Mouse (Mus musculus): Measurements from ENCODE around the gene Lpin1. TPM values are rescaled to one million over a fixed set of nuclear protein-coding genes. Genes with fewer than 3 reads are reported as not detected.

Lpin1 gene
- polyA plus RNA-seq, 1 experiment from 2014 or later: 4.7 TPM

- ATAC-seq (replicated peaks; ENCODE audit: low FRiP score, low read depth): no peak
- no peak overlapping the region for H3K27ac ChIP-seq
- 95% methylated on average over 4 of the region's 4 CpGs for WGBS
- no peaks in the 10 kb centered on the region for H3K27me3 ChIP-seq (ENCODE audit: insufficient read depth, low read length)
- H3K4me3 ChIP-seq (replicated peaks; ENCODE audit: low read depth, low read length): no peak overlapping the region
- no peak for TF ChIP-seq CTCF (IDR thresholded peaks at IDR 0.05; ENCODE audit: low read depth)
- DNase-seq (ENCODE audit: low spot score): no peak
- H3K9me3 ChIP-seq (replicated peaks; ENCODE audit: low read length): no peaks in the 10 kb centered on the region
- no peak overlapping the region for H3K9ac ChIP-seq (ENCODE audit: low read depth, low read length)
- no peak overlapping the region for H3K4me2 ChIP-seq (ENCODE audit: low read length)
- no peaks in the 10 kb centered on the region for H3K4me1 ChIP-seq (replicated peaks; ENCODE audit: insufficient read depth, low read length)
- no peaks in the 10 kb centered on the region for H3K36me3 ChIP-seq (ENCODE audit: insufficient read depth, low read length)
These were observed 8.5 kb downstream of the Lpin1 start for GRCm38 (mm10) chr12:16602271-16602670.

GRCm38 (mm10) chr12:16600374-16600773 lies 10.4 kb downstream of the Lpin1 start:
- H3K27me3 ChIP-seq (ENCODE audit: insufficient read depth, low read length): no peaks in the 10 kb centered on the region
- H3K36me3 ChIP-seq (ENCODE audit: insufficient read depth, low read length): no peaks in the 10 kb centered on the region
- ATAC-seq (replicated peaks; ENCODE audit: low FRiP score, low read depth) (no peak), DNase-seq (ENCODE audit: low spot score) (no peak)
- no peak overlapping the region for H3K27ac ChIP-seq
- no peaks in the 10 kb centered on the region for H3K4me1 ChIP-seq (replicated peaks; ENCODE audit: insufficient read depth, low read length)
- 37% methylated on average over 1 of the region's 1 CpGs for WGBS
- no peak overlapping the region for H3K4me3 ChIP-seq (replicated peaks; ENCODE audit: low read depth, low read length)
- H3K9me3 ChIP-seq (replicated peaks; ENCODE audit: low read length): no peaks in the 10 kb centered on the region
- no peak overlapping the region for H3K4me2 ChIP-seq (ENCODE audit: low read length)
- TF ChIP-seq CTCF (IDR thresholded peaks at IDR 0.05; ENCODE audit: low read depth): no peak
- no peak overlapping the region for H3K9ac ChIP-seq (ENCODE audit: low read depth, low read length)

GRCm38 (mm10) chr12:16599359-16599758 lies 11.4 kb downstream of the Lpin1 start:
- Histone ChIP-seq H3K4me3 (replicated peaks; ENCODE audit: low read depth, low read length) (no peak overlapping the region), H3K27me3 (ENCODE audit: insufficient read depth, low read length) (no peaks in the 10 kb centered on the region), H3K9me3 (replicated peaks; ENCODE audit: low read length) (no peaks in the 10 kb centered on the region), H3K27ac (no peak overlapping the region), H3K4me1 (replicated peaks; ENCODE audit: insufficient read depth, low read length) (no peaks in the 10 kb centered on the region), H3K9ac (ENCODE audit: low read depth, low read length) (no peak overlapping the region), H3K36me3 (ENCODE audit: insufficient read depth, low read length) (no peaks in the 10 kb centered on the region), H3K4me2 (ENCODE audit: low read length) (no peak overlapping the region)
- DNase-seq (ENCODE audit: low spot score): no peak
- WGBS: 42% methylated on average over 3 of the region's 3 CpGs
- no peak for TF ChIP-seq CTCF (IDR thresholded peaks at IDR 0.05; ENCODE audit: low read depth)
- no peak for ATAC-seq (replicated peaks; ENCODE audit: low FRiP score, low read depth)

GRCm38 (mm10) chr12:16593761-16594160 lies 17.0 kb downstream of the Lpin1 start:
- TF ChIP-seq CTCF (IDR thresholded peaks at IDR 0.05; ENCODE audit: low read depth): no peak
- no peaks in the 10 kb centered on the region for H3K36me3 ChIP-seq (ENCODE audit: insufficient read depth, low read length)
- 87% methylated on average over 7 of the region's 7 CpGs for WGBS
- no peak overlapping the region for H3K27ac ChIP-seq
- peaks cover 9% of the 10 kb centered on the region; the same call in 1 of the 2 replicates for H3K4me1 ChIP-seq (replicated peaks; ENCODE audit: insufficient read depth, low read length)
- no peaks in the 10 kb centered on the region for H3K9me3 ChIP-seq (replicated peaks; ENCODE audit: low read length)
- no peak overlapping the region for H3K4me3 ChIP-seq (replicated peaks; ENCODE audit: low read depth, low read length)
- no peaks in the 10 kb centered on the region for H3K27me3 ChIP-seq (ENCODE audit: insufficient read depth, low read length)
- DNase-seq (ENCODE audit: low spot score) (no peak), ATAC-seq (replicated peaks; ENCODE audit: low FRiP score, low read depth) (no peak)
- H3K9ac ChIP-seq (ENCODE audit: low read depth, low read length): no peak overlapping the region
- H3K4me2 ChIP-seq (ENCODE audit: low read length): no peak overlapping the region

GRCm38 (mm10) chr12:16593014-16593413 lies 17.8 kb downstream of the Lpin1 start:
- Histone ChIP-seq H3K27ac (no peak overlapping the region), H3K9ac (ENCODE audit: low read depth, low read length) (no peak overlapping the region), H3K4me1 (replicated peaks; ENCODE audit: insufficient read depth, low read length) (peaks cover 14% of the 10 kb centered on the region), H3K4me2 (ENCODE audit: low read length) (no peak overlapping the region), H3K27me3 (ENCODE audit: insufficient read depth, low read length) (no peaks in the 10 kb centered on the region), H3K4me3 (replicated peaks; ENCODE audit: low read depth, low read length) (no peak overlapping the region), H3K9me3 (replicated peaks; ENCODE audit: low read length) (no peaks in the 10 kb centered on the region), H3K36me3 (ENCODE audit: insufficient read depth, low read length) (no peaks in the 10 kb centered on the region)
- ATAC-seq (replicated peaks; ENCODE audit: low FRiP score, low read depth) (no peak), DNase-seq (ENCODE audit: low spot score) (no peak)
- TF ChIP-seq CTCF (IDR thresholded peaks at IDR 0.05; ENCODE audit: low read depth): no peak
- 81% methylated on average over 7 of the region's 7 CpGs for WGBS

- no peak overlapping the region for H3K27ac ChIP-seq
- DNase-seq (ENCODE audit: low spot score) (no peak), ATAC-seq (replicated peaks; ENCODE audit: low FRiP score, low read depth) (no peak)
- H3K36me3 ChIP-seq (ENCODE audit: insufficient read depth, low read length): no peaks in the 10 kb centered on the region
- H3K4me1 ChIP-seq (replicated peaks; ENCODE audit: insufficient read depth, low read length): peaks cover 18% of the 10 kb centered on the region
- no peak overlapping the region for H3K4me2 ChIP-seq (ENCODE audit: low read length)
- H3K27me3 ChIP-seq (ENCODE audit: insufficient read depth, low read length): no peaks in the 10 kb centered on the region
- TF ChIP-seq CTCF (IDR thresholded peaks at IDR 0.05; ENCODE audit: low read depth): no peak
- no peak overlapping the region for H3K4me3 ChIP-seq (replicated peaks; ENCODE audit: low read depth, low read length)
- no peaks in the 10 kb centered on the region for H3K9me3 ChIP-seq (replicated peaks; ENCODE audit: low read length)
- 72% methylated on average over 5 of the region's 5 CpGs for WGBS
- no peak overlapping the region for H3K9ac ChIP-seq (ENCODE audit: low read depth, low read length)
These were observed 18.3 kb downstream of the Lpin1 start for GRCm38 (mm10) chr12:16592451-16592850.
